Mouse (Mus musculus): ENCODE data around the gene Itpr3.

Gene Itpr3

DNA sequence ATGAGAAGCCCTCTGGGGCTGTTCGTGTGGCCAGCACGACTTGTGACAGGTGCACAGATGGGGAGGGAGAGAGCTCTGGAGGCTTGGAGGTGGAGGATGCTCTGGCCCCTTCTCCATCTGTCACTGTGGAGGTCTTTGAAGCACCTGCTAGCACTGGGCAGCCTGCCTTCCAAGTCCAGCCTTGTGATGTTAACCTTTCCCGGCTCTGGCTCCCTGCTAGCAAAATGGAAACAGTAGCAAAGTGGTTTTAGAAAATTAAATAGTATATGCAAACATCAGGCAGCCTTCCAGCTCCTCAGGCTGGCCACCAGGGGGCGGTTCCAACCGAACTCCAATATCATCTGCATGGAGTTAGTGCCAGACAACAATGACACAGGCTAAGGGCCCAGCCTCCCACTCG lies 14.5 kb downstream of the Itpr3 start:
- no peak for DNase-seq (ENCODE audit: low spot score)

DNA sequence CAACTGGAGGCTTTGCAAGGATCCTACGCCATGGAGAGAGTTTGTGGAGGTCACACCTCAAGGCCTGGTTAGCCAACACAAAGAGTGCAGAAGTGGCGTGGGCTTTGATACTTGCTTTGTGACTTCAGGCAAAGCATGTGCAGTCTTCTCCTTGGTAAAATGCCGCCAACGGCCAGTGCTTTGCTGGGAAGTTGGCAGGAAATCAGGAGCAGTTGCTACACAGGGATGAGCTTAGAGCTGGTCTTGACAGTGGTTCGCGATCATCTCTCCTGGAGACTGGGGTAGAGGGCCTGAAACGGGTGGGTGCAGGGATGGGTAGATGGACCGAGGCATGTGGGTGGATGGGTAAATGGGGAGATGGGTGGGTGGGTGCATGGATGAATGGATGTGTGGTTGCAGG lies 15.3 kb downstream of the Itpr3 start:
- no peak for DNase-seq (ENCODE audit: low spot score)

DNA sequence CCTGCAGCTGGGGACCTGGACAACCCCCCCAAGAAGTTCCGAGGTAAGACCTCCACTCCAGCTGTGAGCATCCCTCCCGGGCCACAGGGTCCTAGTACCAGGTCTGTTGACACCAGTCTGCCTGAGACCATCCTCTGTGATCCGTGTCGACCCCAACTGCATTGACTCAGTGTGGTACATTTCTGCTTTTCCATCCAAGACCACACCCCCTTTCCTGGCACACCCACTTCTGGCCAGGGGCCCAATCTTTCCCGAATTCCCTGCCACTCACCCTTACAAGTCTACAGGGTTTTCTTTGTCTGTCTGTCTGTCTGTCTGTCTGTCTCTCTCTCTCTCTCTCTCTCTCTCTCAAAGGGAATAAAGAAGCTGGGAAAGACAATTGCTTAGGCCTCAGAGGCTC lies 16.0 kb downstream of the Itpr3 start:
- DNase-seq (ENCODE audit: low spot score) = no peak

DNA sequence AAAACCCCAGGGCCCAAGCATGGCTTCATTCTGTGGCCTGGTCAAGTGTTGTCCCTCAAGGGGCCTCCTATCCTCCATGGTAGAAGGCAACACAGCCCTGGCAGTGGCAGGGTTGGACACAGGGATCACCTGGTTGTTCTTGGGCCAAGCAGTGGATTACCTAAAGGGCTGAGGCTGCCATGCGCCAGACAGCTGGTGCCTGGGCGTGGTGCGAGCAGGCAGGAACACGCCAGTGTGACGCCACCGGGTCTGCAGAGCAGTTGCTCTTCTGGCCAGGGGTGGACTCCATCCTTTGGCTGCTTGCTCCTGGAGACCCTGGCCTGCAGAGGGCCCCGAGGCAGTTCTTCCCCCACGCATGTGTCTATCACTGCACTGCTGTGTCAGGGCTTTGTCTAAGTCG lies 16.7 kb downstream of the Itpr3 start:
- DNase-seq (ENCODE audit: low spot score) = no peak

DNA sequence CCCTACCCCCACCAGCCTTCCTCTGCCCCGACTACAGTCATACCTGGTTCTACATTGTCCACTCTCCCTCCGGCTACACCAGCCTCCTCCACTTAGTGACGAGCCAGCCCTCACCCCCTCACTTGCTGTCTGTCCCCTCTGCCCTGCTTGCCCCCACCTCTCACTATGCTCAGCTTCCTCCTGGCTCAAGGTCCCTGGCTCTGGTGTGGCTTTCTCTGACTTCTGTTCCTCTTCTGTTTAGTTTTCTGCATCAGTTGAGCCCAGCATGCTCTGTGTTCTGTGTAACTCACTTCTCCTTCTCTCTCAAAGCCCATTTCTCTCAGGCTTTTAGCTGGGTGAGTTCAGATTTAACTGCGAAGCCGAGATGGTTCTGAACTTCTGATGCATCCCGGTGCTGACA lies 17.1 kb downstream of the Itpr3 start:
- no peak for DNase-seq (ENCODE audit: low spot score)

DNA sequence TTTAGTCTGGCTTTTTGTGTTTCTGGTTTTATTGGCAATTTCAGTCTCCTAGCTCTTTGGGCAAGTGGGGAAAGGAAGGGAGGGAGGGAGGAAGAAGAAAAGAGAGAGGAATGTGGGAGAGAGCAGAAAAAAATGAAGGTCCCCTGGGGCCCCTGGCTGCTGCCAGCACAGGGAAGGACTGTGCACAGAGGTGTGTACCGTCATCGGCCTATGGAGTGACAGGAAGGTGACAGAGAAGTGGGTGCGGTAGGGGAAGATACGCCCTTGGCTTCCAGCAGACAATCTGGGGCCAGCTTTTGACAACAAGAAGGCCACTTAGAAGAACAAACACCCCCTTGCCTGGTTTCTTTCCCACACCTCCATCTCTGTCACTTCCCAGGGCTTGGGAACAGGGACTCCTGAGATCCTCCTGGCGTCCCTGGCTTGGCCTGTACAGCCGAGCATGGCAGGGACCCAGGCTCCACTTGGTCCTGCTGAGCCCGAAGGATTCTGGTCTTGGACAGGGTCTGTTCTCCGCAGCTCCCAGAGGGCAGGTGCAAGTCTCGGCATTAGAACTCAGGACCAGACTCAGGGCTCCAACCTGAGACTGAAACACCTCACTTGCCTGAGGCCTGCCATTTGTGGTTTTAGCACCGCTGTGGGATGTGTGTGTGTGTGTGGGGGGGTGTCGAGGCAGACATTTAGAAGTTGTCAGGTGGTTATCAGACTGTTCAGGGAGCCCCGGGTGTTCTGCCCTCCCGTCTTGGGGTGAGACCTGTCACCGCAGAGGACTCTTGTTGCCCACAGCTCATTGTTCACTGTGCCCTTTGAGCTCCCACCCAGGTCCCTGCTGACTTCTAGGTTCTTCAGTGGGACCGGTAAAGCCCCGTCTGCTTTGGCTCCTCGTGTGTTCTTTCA lies 18.0 kb downstream of the Itpr3 start:
- DNase-seq (ENCODE audit: low spot score) = no peak

DNA sequence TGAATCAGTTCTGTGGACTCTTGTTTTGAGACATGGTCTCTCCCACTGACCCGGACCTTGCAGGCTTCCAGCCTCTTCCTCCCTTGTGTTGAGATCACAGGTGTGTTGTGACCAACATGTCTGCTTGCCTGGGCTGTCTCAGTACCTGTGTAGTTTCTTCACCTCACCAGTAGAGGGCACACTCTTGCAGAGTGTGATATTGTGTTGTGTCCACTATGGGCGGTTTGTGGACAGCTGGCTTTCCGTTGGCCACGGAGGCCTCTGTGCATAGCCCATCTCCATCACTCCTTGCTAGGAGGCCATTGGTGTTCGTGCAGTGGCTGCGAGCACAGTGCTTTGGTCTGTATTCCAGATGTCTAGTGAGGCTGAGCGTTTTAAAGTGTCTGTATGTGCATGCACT lies 20.0 kb downstream of the Itpr3 start:
- DNase-seq (ENCODE audit: low spot score) = no peak

DNA sequence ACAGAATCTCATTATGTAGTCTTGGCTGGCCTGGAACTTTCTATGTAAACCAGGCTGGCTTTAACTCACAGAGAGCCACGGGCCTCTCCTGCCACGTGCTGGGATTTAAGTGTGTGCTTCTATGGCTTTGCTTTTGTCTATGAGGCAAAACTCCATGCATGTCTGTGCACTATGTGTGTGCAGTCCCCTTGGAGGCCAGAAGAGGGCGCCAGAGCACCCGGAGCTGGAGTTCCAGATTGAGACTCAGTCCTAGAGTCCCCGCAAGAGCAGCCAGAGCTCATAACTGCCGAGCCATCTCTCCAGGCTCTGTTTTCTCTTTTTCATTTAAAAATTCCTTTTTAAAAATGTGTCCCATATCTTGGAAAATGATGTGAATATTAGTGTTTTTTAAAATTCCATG lies 20.8 kb downstream of the Itpr3 start:
- DNase-seq (ENCODE audit: low spot score) = no peak

DNA sequence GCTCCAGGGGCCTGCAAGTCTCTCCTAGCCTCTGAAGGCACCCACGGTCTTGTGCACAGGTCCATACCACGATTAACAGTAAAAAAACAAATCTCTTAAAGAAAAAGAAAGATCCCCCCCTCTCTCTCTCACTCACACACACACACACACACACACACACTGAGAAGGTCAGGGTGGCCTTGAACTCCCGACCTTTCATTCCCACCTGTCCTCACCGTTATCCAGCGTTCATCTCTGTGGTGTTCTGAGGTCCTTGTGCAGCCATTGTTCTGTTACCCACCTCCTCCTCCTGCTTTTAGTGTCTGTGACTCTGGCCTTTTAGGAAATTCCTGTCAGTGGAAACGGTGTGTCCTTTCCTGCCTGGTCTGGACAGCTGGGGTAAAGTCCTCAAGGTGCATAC lies 21.4 kb downstream of the Itpr3 start:
- no peak for DNase-seq (ENCODE audit: low spot score)

DNA sequence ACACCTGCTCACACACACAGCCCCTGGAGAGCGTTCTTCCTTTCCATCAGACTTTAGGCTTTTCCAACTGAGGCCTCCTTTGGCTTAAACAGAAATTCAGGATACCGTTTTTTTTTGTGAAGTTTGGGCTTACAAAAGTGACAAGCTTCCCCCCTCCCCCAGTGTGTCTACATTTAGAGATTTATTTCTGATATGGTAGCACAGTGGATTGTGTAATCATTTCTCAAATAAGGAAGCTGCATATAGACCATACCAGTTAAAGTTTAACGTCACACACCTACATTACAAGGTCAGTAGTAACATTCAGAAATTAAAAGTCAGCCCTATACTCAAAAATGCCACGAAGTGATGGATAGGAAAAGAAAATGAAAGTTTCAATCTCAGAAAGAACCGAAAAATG lies 24.8 kb downstream of the Itpr3 start:
- DNase-seq (ENCODE audit: low spot score) = no peak

DNA sequence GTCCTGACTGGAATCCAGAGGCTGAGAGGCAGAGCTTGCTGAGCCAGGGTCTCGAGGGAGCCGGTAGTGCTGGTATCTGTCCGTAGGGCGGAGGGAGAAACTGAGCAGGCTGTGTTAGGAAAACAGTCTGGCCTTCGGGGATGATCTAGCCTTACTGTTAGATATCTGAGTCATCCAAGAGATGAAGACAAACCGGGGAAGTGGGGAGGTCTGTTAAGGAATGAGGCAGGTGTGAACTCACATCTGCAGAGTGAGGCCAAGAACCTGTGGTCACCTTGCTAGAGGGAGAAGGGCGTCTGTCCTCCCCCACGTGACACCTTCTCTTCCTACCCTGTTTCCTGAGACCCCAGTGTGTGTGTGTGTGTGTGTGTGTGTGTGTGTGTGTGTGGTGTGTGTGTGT lies 25.7 kb downstream of the Itpr3 start:
- no peak for DNase-seq (ENCODE audit: low spot score)

DNA sequence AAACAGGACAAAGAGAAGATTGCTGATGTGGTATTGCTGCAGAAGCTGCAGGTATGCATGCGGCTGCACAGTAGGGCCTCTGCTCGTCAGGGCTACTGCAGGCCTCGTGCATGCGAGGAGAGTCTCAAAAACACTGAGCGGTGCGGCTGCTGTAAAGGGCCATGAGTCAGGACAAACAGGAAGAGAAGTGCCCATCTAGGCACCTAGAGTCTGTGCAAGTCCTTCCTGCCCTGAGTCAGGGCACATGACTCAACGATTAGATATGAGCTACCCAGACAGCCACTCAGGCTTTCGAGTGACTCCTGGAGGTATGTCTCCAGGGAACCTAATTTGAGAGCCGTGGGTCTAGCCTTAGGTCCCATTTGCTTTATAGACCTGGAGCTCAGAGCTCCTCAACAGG lies 26.5 kb downstream of the Itpr3 start:
- no peak for DNase-seq (ENCODE audit: low spot score)

DNA sequence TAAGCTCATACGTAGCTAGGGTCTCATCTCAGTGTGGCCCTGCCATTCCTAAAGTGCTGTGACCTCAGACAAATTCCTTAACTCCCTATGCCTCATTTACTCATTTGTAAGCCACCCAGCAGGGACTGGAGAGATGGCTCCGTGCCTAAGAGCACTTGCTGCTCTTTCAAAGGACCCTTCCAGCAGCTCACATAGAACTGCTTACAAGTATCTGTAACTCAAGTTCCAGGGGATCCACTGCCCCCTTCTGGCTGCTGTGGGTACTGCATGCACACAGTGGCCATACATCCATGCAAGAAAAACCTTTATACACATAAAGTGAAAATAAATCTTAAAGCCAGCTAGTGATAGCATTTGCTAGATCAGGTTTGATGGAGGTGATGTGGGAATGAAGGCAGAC lies 28.6 kb downstream of the Itpr3 start:
- DNase-seq (ENCODE audit: low spot score) = no peak

DNA sequence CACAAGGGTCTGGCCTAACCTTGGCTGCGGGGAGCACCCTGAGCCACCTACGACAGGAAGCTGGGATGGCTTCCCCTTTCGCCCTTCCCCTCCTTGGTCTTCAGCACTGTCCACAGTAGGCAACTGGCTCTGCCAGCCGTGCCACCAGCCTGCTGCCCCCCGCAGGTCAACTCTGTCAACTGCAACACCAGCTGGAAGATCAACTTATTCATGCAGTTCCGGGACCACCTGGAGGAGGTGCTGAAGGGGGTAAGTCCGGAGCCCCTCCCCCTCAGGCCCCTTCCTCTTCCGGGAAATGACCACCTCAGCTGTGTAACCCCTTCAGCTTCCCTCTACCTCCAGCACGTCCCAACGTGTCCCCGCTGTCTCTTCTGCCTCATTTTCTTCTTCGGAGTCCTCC lies 30.3 kb downstream of the Itpr3 start:
- DNase-seq (ENCODE audit: low spot score) = peak; percentile 27

DNA sequence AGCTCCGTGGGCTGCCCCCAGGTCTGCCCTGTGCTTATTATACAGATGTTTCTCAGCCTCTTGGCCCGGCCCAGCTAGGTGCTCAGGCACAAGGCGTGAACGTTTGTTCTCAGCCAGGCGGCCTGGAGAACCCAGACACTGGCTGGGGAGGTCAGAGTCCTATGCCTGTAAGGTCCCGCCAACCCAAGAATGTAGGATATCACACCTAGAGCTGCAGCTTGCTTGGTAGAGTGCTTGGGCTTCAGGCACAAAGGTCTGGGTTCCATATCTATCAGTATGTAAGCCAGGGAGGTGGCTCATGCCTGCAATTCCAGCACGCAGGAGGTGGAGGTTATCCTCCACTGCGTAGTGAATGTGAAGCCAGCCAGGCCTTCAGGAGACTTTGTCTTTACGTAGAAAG lies 33.0 kb downstream of the Itpr3 start:
- DNase-seq (ENCODE audit: low spot score) = no peak

DNA sequence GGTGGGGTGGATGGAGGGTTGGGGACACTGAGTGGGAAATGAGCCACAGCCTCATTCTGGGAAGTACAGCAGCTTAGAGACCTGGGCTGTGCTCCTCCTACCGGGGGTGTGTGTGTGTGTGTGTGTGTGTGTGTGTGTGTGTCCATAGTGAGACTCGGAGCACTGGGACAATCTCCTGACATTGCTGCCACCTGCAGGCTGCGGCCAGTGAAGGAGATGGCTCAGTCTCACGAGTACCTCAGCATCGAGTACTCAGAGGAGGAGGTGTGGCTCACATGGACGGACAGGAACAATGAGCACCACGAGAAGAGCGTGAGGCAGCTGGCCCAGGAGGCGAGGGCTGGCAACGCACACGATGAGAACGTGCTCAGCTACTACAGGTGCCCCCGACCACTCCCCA lies 38.6 kb downstream of the Itpr3 start:
- peak; percentile 45 for DNase-seq (ENCODE audit: low spot score)

DNA sequence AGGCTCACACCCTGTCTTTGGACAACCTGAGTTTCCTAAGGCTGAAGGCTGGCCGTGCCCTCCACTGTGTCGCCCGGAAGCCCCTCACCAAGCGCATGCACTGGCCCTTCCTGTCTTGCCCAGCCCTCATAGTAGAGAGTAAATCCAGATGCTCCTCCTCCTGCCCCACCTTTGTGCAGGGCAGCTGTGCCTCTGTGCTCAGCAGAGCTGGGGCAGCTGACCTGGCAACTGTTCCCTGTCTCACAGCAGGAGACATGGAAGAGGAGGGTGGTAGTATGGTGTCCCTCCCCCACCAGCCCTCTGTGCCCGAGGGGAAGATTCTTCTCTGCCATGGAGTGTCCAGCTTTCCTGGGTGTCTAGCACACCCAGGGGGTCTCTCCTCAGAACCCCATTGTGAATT lies 44.6 kb downstream of the Itpr3 start:
- DNase-seq (ENCODE audit: low spot score) = no peak

DNA sequence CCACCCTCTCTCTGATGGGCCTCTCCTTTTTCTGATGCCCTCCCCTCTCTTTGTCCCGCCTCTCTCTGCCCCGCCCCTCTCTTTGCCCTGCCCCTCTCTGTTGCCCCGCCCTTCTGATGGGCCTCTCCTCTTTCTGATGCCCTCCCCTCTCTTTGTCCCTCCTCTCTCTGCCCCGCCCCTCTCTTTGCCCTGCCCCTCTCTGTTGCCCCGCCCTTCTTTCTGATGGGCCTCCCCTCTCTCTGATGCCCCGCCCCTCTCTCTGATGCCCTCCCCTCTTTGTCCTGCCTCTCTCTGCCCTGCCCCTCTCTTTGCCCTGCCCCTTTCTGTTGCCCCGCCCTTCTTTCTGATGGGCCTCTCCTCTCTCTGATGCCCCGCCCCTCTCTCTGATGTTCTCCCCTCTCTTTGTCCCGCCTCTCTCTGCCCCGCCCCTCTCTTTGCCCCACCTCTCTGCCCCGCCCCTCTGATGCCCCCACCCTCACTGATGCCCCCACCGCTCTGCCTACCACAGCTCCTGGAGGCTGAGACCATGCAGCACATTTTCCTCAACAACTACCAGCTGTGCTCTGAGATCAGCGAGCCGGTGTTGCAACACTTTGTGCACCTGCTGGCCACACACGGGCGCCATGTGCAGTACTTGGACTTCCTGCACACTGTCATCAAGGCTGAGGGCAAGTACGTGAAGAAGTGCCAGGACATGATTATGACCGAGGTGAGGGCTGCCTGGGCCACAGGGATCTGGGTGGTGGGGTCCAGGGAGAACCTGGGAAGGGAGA lies 48.8 kb downstream of the Itpr3 start:
- DNase-seq (ENCODE audit: low spot score) = no peak

DNA sequence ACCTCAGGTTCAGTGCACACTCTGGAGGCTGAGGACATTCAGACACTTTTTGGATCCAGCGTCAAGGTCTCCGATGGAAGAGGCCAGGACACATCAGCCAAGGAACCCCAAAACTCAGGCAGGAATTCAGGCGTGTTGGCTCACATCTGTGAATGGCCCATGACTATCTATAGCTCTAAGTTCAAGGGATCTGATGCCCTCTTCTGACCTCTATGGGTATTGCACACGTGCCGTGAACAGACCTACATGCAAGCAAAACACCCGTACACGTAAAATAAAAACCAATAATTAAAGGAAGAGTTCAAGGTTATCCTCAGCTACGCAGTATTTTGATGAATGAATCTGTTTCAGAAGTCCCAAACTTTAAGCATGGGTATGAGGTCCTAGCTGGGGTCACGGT lies 49.6 kb downstream of the Itpr3 start:
- no peak for DNase-seq (ENCODE audit: low spot score)

DNA sequence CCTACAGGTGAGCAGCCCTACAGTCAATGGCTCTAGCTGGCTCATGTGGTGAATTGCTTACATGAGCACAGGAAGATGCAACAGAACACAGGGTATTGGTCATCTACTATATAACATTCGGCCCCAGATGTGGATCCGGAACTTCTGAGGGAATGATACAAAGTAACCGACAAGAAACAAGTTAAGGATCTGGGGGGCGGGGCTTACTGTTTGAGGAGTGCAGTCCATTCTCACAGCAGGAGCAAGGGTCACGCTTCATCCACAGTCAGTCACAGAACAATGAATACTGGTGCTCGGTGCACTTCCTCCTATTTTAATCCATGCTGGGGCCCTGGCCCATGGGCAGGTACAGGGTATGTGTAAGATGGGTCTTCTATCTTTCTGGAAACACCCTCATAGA lies 50.8 kb downstream of the Itpr3 start:
- no peak for DNase-seq (ENCODE audit: low spot score)

DNA sequence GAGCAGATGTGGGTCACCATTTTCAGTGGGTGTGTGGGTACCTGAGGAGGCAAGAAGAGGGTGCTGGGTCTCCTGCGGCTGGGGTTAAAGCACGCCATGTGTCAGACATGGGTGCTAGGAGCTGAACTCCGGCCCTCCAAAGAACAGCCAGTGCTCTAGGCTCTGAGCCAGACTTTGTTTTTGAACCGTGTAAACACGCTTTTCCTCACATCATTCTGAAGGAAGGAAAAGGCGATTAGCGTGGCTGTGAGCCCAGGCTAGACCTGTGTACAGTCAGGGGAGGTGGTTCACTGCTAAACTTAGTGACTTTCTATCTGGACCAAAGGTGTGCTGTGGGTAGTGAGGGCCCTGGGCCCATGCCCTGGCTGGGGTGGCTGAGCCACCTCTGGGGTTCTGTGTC lies 53.0 kb downstream of the Itpr3 start:
- DNase-seq (ENCODE audit: low spot score) = no peak

DNA sequence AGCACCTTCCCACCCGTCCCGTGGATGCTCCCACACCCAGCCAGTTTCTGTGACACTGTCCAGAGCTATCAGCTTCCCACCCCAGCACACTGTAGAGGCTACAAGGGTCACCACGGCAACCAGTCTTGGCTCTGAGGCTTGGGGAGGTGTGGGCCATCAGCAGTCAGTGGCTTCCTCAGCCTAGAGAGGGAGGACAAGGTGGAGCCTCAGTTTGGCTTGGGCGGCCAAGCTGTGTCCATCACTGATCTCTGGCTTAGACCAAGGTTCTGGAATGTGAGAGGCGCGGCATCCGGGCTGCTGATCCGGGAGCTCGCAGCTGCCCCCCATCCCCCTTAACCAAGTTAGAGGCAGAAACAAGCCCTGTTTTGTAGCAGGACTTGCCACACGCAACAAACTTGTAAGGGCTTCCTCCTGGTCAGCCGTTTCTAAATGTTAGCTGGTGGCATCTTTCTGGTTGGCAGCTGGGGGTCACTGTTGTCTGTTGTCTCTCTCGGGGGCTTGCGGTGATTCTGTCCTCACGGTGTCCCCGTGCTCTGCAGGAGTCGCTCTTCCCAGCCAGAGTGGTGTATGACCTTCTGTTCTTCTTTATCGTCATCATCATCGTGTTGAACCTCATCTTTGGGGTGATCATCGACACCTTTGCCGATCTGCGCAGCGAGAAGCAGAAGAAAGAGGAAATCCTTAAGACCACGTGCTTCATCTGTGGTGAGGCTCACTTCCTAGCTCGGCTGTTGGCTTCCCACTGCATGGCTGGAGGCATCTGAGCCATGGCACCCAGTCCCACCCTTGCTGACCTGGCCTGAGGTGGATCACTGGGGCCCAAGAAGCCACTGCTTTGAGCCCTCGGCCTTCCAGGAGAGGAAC lies 61.8 kb downstream of the Itpr3 start:
- no peak for DNase-seq (ENCODE audit: low spot score)

DNA sequence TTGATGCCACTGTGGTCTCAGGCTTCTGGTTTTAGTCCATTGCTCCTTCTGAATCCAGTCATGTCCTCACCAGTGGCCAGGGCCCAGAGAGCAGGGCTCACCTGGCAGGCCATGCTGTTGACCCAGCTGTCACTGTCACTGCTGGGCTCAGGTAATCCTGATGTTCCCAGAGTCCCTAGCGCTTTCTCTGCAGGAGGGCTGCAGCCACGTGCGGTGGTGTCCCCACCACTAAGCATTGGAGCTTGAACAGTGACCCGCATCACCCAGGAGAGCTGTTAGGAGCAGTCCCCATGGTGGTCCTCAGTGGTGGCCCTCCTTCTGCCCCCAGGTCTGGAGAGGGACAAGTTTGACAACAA lies 62.4 kb downstream of the Itpr3 start:
- DNase-seq (ENCODE audit: low spot score) = no peak

Data from ovary, postnatal 36 days (tissue).